In the genomic region with DNA sequence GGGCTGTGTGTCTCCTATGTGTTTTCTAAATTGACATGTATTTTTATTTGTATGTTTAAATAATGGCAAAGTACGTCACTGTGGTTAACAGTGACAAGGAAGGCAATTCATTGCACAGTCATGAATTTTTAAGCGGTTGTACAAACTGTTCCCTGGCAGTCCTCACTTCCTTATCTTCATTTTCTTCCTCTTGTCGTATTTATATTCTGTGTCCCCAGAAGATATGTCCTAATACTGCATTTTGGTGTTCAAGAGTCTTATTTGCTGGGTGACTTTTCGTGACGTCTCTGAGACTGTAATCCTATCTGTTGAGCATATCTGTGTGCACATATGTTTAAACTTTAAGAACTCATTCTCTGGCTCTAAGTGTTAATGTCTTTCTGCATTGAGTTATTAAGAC, we compare ENCODE assay signal across 19 mouse cellular contexts.
A peak's percentile ranks its signal among the peaks of the same experiment; 100 is the strongest.
DNase-seq lines count a peak whose midpoint lies in the region; ATAC-seq and TF ChIP-seq lines count a peak whose summit lies in the region.
"Had no signal": no experiment of that assay in that cellular context is flagged by ENCODE, and none has a peak within 500 bp of the region (broad histone marks: within the 10 kb centered on the region; RNA-seq: fewer than 3 reads in every experiment).

No protein-coding gene starts in this region.

- no peaks in the 10 kb centered on the region for H3K27me3 ChIP-seq in MEL (ENCODE audit: control insufficient read depth in 1 of 2, insufficient read depth in 2 of 2, low read length in 2 of 2)
- H3K27me3 ChIP-seq: hindbrain, embryonic 12.5 days; intestine, embryonic 15.5 days; limb, embryonic 13.5 days; megakaryocyte, embryonic 14.5 days; neural tube, embryonic 13.5 days had no signal

- TF ChIP-seq POLR2A in MEL (IDR thresholded peaks at IDR 0.05; ENCODE audit: control insufficient read depth in 1 of 2, insufficient read depth in 1 of 2, low read depth in 1 of 2, low read length in 2 of 2, poor library complexity in 1 of 2), result no peak

- intact Hi-C loops in left cerebral cortex, postnatal 10 days (cut with DNase I), result no loop called here

- DNase-seq in kidney, adult 9 months, result peak; percentile 13
- no peak for DNase-seq in kidney, postnatal 4 days
- peak; percentile 81 for DNase-seq in MEL (ENCODE audit: low read depth, low spot score)
- peak; percentile 20 for DNase-seq in c-Kit-positive CD71-negative TER-119-negative erythroid progenitor cells, embryonic 14.5 days (ENCODE audit: low read depth)
- DNase-seq in Muller cell, postnatal 12 days (ENCODE audit: inconsistent ontology term), result no peak
- DNase-seq in left cerebral cortex, postnatal 10 days (ENCODE audit: extremely low spot score in 1 of 2, low spot score in 2 of 2), result no peak
- DNase-seq: cerebellum, postnatal 14 days; right cerebral cortex, postnatal 4 days; thymus, adult 2 months had no signal

- peak overlapping the region; percentile 37 for H3K9ac ChIP-seq in MEL (ENCODE audit: control insufficient read depth, low read depth, low read length, poor library complexity, severe bottlenecking)
- H3K9ac ChIP-seq: hindbrain, embryonic 12.5 days; intestine, embryonic 15.5 days; limb, embryonic 13.5 days; neural tube, embryonic 13.5 days had no signal

- TF ChIP-seq CTCF in MEL (IDR thresholded peaks at IDR 0.05 in 2 of 3, conservative IDR thresholded peaks at IDR 0.05 in 1 of 3; ENCODE audit: control insufficient read depth in 1 of 3, insufficient read depth in 1 of 3, low read depth in 2 of 3, low read length in 3 of 3, poor library complexity in 1 of 3, severe bottlenecking in 1 of 3), result no peak

- peak overlapping the region; percentile 79 for H3K27ac ChIP-seq in MEL (ENCODE audit: control insufficient read depth, low read depth, low read length)
- H3K27ac ChIP-seq: heart, embryonic 10.5 days; hindbrain, embryonic 12.5 days; intestine, embryonic 15.5 days; limb, embryonic 13.5 days; neural tube, embryonic 13.5 days had no signal

- TF ChIP-seq RAD21 in MEL (IDR thresholded peaks at IDR 0.05; ENCODE audit: low read depth, low read length), result no peak

- no peaks in the 10 kb centered on the region for H3K9me3 ChIP-seq in MEL (replicated peaks; ENCODE audit: insufficient read depth, low read length)
- H3K9me3 ChIP-seq: heart, embryonic 10.5 days; hindbrain, embryonic 12.5 days; intestine, embryonic 15.5 days; limb, embryonic 13.5 days; megakaryocyte, embryonic 14.5 days; neural tube, embryonic 13.5 days had no signal

- TF ChIP-seq EP300 in MEL (IDR thresholded peaks at IDR 0.05; ENCODE audit: low read depth in 1 of 2, low read length in 2 of 2), result peak; percentile 61 to 74

- 0 out of 4 replicates have a peak overlapping the region, but pooled peaks of 1 of the 2 experiments have one; percentile 22 for H3K4me3 ChIP-seq in MEL (ENCODE audit: control insufficient read depth in 1 of 2, insufficient read depth in 1 of 2, low read depth in 2 of 2, low read length in 2 of 2)
- H3K4me3 ChIP-seq: heart, embryonic 10.5 days; hindbrain, embryonic 12.5 days; intestine, embryonic 15.5 days; limb, embryonic 13.5 days; neural tube, embryonic 13.5 days had no signal

- H3K36me3 ChIP-seq in MEL (ENCODE audit: control insufficient read depth in 1 of 2, insufficient read depth in 2 of 2, low read length in 2 of 2), result peaks cover 0 to 13% of the 10 kb centered on the region in 2 experiments; a peak in 3 of 4 replicates
- H3K36me3 ChIP-seq: hindbrain, embryonic 12.5 days had no signal

- H3K79me2 ChIP-seq in MEL (ENCODE audit: control insufficient read depth, insufficient read depth, low read length, poor library complexity), result no peaks in the 10 kb centered on the region

- H3K4me1 ChIP-seq in MEL (ENCODE audit: control insufficient read depth in 1 of 2, insufficient read depth in 2 of 2, low read length in 2 of 2), result peaks cover 3 to 6% of the 10 kb centered on the region in 2 experiments; a peak in 2 of 4 replicates
- H3K4me1 ChIP-seq: hindbrain, embryonic 12.5 days; intestine, embryonic 15.5 days had no signal

- peak; percentile 85 for ATAC-seq in megakaryocyte, adult 5-6 weeks (ENCODE audit: poor library complexity, severe bottlenecking)
- ATAC-seq: activated CD4-positive, CD25-positive, alpha-beta regulatory T cell, adult 4 months; CD4-positive, CD25-positive, alpha-beta regulatory T cell, adult 4 months; forebrain, embryonic 14.5 days; intestine, embryonic 15.5 days had no signal

TF ChIP-seq in MEL, 35 proteins besides CTCF, POLR2A, EP300 and RAD21:
- TF ChIP-seq ZMIZ1 (IDR thresholded peaks at IDR 0.05; ENCODE audit: low read depth, low read length), result no peak
- 0 out of 2 replicates have a peak, but pooled peaks have one; percentile 33 for TF ChIP-seq ELF1 (IDR thresholded peaks at IDR 0.05; ENCODE audit: low read depth, low read length)
- no peak for TF ChIP-seq USF2 (IDR thresholded peaks at IDR 0.05; ENCODE audit: borderline replicate concordance in 1 of 2, insufficient read depth in 1 of 2, low read depth in 1 of 2, low read length in 2 of 2)
- TF ChIP-seq ZNF384 (IDR thresholded peaks at IDR 0.05; ENCODE audit: low read depth, low read length), result no peak
- peak; percentile 88 for TF ChIP-seq GATA1 (IDR thresholded peaks at IDR 0.05; ENCODE audit: low read depth, low read length)
- TF ChIP-seq JUND (IDR thresholded peaks at IDR 0.05; ENCODE audit: low read depth, low read length), result no peak
- TF ChIP-seq SIN3A (IDR thresholded peaks at IDR 0.05; ENCODE audit: low read length), result peak; percentile 69
- TF ChIP-seq MEF2A (IDR thresholded peaks at IDR 0.05; ENCODE audit: extremely low read depth, insufficient replicate concordance, low read depth, low read length, poor library complexity, severe bottlenecking), result no peak
- no peak for TF ChIP-seq MYB (IDR thresholded peaks at IDR 0.05; ENCODE audit: low read depth, low read length)
- peak; percentile 90 for TF ChIP-seq ETS1 (IDR thresholded peaks at IDR 0.05; ENCODE audit: low read depth, low read length)
- TF ChIP-seq BHLHE40 (IDR thresholded peaks at IDR 0.05; ENCODE audit: borderline replicate concordance, low read depth, low read length), result no peak
- TF ChIP-seq MAFK (IDR thresholded peaks at IDR 0.05; ENCODE audit: borderline replicate concordance, low read depth, low read length), result peak; percentile 49; the same call in 1 of the 2 replicates
- TF ChIP-seq MAZ (IDR thresholded peaks at IDR 0.05; ENCODE audit: low read depth, low read length), result no peak
- TF ChIP-seq CHD2 (IDR thresholded peaks at IDR 0.05; ENCODE audit: low read length), result no peak
- no peak for TF ChIP-seq NELFE (IDR thresholded peaks at IDR 0.05; ENCODE audit: low read depth, low read length)
- peak; percentile 51 for TF ChIP-seq TCF12 (IDR thresholded peaks at IDR 0.05; ENCODE audit: low read depth, low read length)

Comparison
In these comparisons a context has a peak if more than half of its experiments do, and no peak if none do; other contexts are left out.
1. DNase-seq: peak in kidney, adult 9 months (single experiment), MEL (single experiment) and c-Kit-positive CD71-negative TER-119-negative erythroid progenitor cells, embryonic 14.5 days (single experiment); none in kidney, postnatal 4 days (0 of 2), Muller cell, postnatal 12 days (single experiment) and left cerebral cortex, postnatal 10 days (0 of 2).